Mouse (Mus musculus): Measurements from ENCODE around the gene Ppt2. TPM values are rescaled to one million over a fixed set of nuclear protein-coding genes. Genes with fewer than 3 reads are reported as not detected.
A peak's percentile ranks its signal among the peaks of the same experiment; 100 is the strongest.

Ppt2 gene
- total RNA-seq, 1 experiment from 2014 or later = 17.4 TPM

GRCm38 (mm10) chr17:34590154-34590987 lies 37.9 kb downstream of the Ppt2 start:
- no peak for ATAC-seq (replicated peaks; ENCODE audit: low read depth, poor library complexity, severe bottlenecking)

GRCm38 (mm10) chr17:34589681-34590101 lies 38.6 kb downstream of the Ppt2 start, which contains the start of gene Gpsm3:
Gene Gpsm3 (plus strand): TSS chr17:34589806.
- peak; percentile 6; the same call in 1 of the 2 replicates for ATAC-seq (replicated peaks; ENCODE audit: low read depth, poor library complexity, severe bottlenecking)

DNA sequence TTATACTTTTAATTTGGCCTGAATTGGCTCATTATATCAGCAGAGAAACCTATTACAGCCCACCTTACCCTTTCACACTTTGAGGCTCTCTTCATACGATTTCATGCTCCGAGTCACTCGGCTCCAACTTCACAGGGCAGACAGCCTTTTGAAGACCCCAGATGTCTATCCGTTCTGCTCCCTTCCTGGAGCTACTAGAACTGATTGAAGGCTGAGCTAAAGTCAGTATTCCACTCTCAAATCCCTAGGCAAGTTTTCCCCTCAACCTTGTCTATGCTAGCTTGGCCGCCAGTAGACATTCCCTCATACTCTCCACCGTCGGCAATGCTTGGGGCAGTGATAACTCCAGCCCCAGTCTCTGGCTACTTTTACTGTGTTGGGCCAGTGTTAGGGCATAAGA lies 39.1 kb downstream of the Ppt2 start:
- no peak for ATAC-seq (replicated peaks; ENCODE audit: low read depth, poor library complexity, severe bottlenecking)

DNA sequence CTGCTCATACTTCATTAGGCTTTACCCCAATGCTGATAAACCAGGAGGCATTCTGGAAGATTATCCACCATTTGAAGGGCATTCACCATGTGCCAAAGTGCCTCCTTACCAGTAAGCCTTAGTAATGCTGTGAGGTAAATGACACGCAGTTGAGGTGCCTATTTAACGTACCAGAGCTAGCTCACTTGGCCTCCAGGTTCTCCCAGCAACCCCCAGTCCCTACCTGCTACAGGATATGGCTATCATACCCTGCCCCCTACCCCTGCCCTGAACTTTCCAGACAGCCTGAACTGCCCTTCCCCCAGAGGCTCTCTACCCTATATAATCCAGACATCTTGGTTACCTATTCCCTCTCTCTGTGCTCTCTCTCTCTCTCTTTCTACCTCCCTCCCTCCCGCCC lies 39.5 kb downstream of the Ppt2 start:
- ATAC-seq (replicated peaks; ENCODE audit: low read depth, poor library complexity, severe bottlenecking) = no peak

- no peak for ATAC-seq (replicated peaks; ENCODE audit: low read depth, poor library complexity, severe bottlenecking)
These were observed 40.5 kb downstream of the Ppt2 start for GRCm38 (mm10) chr17:34587814-34588213.

- peak; percentile 57 for ATAC-seq (replicated peaks; ENCODE audit: low read depth, poor library complexity, severe bottlenecking)
These were observed 40.9 kb downstream of the Ppt2 start for GRCm38 (mm10) chr17:34587423-34587811.

DNA sequence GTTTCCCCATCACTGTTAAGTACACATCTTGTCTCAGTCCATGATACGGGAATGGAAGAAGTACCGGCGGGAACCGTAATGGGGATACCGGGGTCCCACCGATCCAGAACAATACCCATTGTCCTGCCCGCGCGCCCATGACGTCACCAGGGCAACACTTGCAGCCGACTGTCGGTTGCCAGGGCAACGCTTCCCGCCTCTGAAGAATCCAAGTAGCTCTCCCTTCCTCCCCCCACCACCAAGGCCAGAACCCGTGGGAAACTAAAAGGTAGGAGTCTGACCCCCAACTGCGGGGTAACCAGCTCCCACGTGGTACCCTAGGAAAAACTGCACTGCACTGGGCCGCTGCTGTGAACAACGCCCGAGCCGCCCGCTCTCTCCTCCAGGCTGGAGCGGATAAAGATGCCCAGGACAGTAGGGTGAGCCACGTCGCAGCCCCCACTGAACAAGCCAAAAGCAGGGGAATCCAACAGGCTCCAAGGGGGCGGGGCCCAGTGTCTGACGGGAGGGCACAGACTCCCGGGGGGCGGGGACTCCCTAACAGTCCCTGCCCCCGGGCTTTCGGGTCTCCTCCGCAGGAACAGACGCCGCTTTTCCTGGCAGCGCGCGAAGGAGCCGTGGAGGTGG lies 41.4 kb downstream of the Ppt2 start:
- peak; percentile 53 for ATAC-seq (replicated peaks; ENCODE audit: low read depth, poor library complexity, severe bottlenecking)

DNA sequence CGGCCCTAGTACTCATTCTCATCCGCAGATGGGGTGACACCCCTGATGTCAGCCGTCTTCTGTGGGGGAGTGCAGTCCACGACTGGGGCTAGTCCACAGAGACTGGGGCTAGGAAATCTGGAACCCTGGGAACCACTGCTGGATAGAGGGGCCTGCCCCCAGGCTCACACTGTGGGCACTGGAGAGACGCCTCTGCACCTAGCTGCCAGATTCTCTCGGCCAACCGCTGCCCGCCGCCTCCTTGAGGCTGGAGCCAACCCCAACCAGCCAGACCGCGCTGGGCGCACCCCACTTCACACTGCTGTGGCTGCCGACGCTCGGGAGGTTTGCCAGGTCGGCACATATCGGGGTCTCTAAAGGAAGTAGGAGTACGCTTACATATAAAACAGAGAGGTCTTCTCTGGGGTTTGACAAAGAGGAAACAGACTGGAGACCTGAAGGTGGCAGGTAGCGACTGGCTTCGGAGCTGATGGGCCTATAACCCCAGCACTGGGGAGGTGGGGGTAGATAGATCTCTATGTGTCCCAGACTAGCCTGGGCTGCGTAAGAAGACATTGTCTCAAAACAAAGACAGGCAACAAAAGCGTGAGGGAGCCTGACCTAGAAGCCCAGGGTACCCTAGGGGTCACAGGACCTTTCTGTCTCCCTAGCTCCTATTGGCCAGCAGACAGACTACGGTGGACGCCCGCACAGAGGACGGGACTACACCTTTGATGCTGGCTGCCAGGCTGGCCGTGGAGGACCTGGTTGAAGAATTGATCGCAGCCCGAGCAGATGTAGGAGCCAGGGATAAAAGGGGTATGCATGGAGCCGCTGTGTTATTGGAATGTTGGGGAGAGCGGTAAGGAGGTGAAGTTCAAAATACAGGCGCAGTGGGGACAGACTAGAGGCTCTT lies 42.2 kb downstream of the Ppt2 start:
- no peak for ATAC-seq (replicated peaks; ENCODE audit: low read depth, poor library complexity, severe bottlenecking)

DNA sequence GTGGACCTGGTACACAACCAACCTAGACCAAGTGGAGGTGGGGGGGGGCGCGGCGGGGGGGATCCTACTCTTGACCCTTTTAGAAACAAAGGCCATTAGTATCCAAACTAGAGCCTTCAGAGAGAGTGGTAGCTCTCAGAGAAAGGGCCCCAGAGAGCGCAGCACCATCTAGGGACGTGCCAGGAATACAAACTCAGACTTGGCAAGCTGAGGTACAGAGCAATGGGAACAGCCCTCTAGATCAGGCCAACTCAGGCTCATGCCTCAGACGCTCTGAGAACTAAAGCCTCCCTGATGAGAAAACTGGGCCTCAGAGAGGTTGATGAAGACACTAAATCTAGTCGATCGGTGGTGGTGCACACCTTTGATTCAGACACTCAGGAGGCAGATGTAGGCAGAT lies 43.2 kb downstream of the Ppt2 start:
- no peak for ATAC-seq (replicated peaks; ENCODE audit: low read depth, poor library complexity, severe bottlenecking)

DNA sequence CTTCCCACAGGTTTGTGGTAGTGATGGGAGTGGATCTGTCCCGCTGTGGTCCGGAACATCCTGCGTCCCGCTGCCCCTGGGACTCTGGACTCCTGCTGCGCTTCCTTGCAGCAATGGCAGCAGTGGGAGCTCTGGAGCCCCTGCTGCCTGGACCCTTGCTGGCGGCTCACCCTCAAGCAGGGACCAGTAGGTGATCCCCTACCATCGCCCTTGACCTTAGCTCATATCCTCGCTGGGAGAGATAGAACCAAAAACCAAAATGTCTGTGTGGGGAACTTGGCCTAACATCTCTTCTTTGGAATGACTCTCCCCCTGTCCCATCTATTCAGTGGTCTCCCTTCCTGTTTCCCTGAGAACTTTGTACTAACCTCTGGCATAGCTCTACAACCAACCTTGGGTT lies 44.5 kb downstream of the Ppt2 start:
- no peak for ATAC-seq (replicated peaks; ENCODE audit: low read depth, poor library complexity, severe bottlenecking)

DNA sequence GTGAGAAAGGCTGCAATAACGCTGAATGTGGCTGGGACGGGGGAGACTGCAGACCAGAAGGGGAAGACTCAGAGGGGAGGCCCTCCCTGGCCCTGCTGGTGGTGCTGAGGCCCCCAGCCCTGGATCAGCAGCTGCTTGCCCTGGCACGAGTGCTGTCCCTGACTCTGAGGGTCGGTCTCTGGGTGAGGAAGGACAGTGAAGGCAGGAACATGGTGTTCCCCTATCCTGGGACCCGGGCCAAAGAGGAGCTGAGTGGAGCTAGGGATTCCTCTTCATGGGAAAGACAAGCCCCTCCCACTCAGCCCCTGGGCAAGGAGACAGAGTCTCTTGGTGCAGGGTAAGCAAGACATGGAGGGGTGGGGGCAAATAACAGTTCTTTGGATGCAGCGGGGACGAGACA lies 44.9 kb downstream of the Ppt2 start:
- ATAC-seq (replicated peaks; ENCODE audit: low read depth, poor library complexity, severe bottlenecking) = no peak

- ATAC-seq (replicated peaks; ENCODE audit: low read depth, poor library complexity, severe bottlenecking) = no peak
These were observed 45.8 kb downstream of the Ppt2 start for GRCm38 (mm10) chr17:34582528-34582927.

DNA sequence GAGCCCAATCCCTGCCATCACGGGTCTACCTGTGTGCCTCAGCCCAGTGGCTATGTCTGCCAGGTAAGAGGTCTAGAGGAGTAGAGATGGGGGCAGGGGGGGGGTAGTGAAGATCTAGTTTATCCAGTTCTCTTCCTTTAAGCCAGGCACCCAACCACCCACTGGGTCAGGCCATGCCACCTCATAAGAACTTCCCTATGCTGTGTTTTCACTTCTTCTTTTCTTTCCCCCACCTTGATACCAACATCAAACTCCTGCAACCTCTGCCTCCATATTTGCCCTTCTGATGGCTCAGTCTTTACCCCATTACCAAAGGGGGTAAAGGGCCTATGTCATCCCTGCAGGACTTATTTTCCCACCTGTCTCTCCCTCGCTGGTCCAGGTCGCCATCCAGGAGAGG lies 50.2 kb downstream of the Ppt2 start:
- 0 out of 2 replicates have a peak, but pooled peaks have one; percentile 19 for ATAC-seq (replicated peaks; ENCODE audit: low read depth, poor library complexity, severe bottlenecking)

GRCm38 (mm10) chr17:34576577-34576976 lies 51.7 kb downstream of the Ppt2 start:
- ATAC-seq (replicated peaks; ENCODE audit: low read depth, poor library complexity, severe bottlenecking) = no peak

GRCm38 (mm10) chr17:34572361-34572760 lies 55.9 kb downstream of the Ppt2 start:
- no peak for ATAC-seq (replicated peaks; ENCODE audit: low read depth, poor library complexity, severe bottlenecking)

GRCm38 (mm10) chr17:34571875-34572274 lies 56.4 kb downstream of the Ppt2 start:
- ATAC-seq (replicated peaks; ENCODE audit: low read depth, poor library complexity, severe bottlenecking) = 0 out of 2 replicates have a peak, but pooled peaks have one; percentile 34

GRCm38 (mm10) chr17:34569919-34570318 lies 58.4 kb downstream of the Ppt2 start:
- ATAC-seq (replicated peaks; ENCODE audit: low read depth, poor library complexity, severe bottlenecking) = no peak

GRCm38 (mm10) chr17:34568421-34568820 lies 59.9 kb downstream of the Ppt2 start:
- no peak for ATAC-seq (replicated peaks; ENCODE audit: low read depth, poor library complexity, severe bottlenecking)

- no peak for ATAC-seq (replicated peaks; ENCODE audit: low read depth, poor library complexity, severe bottlenecking)
These were observed 61.0 kb downstream of the Ppt2 start for GRCm38 (mm10) chr17:34567311-34567710.
